Mouse (Mus musculus): Measurements from ENCODE around the gene Upk1a.

The Upk1a gene

GRCm38 (mm10) chr7:30572969-30573368, 39.7 kb downstream of the Upk1a start:
- in situ Hi-C loops (cut with MseI, MboI), result no loop called here

- in situ Hi-C loops (cut with MseI, MboI), result no loop called here
These were observed 40.3 kb downstream of the Upk1a start for GRCm38 (mm10) chr7:30572389-30572788.

GRCm38 (mm10) chr7:30567555-30567954, 45.1 kb downstream of the Upk1a start:
- in situ Hi-C loops (cut with MseI, MboI), result no loop called here

GRCm38 (mm10) chr7:30566033-30566432, 46.6 kb downstream of the Upk1a start:
- in situ Hi-C loops (cut with MseI, MboI), result no loop called here

DNA sequence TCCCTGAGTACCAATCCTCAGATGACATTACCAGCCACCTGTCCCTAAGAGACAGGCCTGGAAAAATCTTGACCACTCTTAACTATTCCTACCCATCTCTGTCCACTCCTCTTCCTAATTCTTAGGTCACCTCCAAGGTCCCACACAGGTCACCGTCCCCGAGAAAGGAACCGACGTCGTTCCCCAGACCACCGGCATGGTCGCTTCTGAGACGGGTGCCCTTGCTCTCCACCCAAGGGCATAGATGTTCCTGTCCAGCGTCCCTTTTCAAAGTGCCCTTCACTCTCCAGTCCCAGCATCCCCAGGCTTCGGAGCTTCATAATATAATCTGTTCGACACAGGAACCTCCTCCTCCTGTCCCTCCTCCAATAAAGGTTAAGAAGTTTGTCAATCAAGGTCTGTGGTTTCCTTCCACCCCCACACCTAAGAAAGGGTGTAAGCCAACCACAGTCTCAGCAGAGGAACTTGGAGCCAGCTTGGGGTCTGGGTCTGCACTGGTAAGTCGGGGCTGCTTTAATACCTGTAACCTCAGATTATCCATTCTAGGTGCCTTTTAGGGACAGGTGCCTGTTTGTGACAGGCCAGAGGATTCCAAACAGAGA, 47.6 kb downstream of the Upk1a start, which contains the start of gene Igflr1:
Gene Igflr1 (plus strand): TSS at position 458 of the 602 bp plus-strand sequence.
- in situ Hi-C loops (cut with MseI, MboI), result no loop called here

GRCm38 (mm10) chr7:30563906-30564280, 48.8 kb downstream of the Upk1a start:
- in situ Hi-C loops (cut with MseI, MboI), result no loop called here

DNA sequence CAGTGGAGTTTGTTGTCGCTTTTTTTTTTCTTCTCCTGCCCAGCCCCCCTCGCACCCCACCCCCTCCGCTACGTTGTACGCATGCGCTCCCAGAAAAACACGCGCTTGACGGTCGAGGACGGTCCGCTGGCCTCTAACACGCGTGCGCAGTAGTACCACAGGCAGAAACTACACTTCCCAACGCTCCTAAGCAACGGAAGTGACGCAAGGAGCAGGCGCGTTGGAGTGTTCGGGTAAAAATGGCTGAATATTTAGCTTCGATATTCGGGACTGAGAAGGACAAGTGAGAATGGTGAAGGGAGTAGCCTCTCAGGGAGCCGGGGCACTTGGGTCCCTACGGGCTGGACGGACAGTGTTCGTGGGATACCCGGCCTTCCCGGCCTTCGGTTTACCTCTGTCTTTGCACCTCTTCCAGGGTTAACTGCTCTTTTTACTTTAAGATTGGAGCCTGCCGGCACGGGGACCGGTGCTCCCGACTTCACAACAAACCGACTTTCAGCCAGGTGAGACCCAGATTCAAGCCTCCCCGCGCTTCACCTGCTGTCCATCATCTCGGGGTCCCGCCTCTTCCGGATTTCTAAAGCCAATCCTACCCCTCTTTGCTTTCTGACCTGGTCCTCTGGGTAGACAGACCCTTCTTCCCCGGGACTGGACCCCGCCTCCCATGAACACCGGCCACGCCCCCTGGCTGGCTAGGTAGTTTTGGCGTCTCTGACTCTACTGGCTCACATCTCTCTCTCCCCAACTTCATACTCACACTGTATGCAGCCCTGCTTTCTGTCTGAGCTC, 49.3 kb downstream of the Upk1a start, which contains the start of the genes U2af1l4, Gm49396 and Psenen:
Gene U2af1l4 (plus strand): TSS at position 185 of the 789 bp plus-strand sequence.
Gene Gm49396 (plus strand): TSS at position 228 of the 789 bp plus-strand sequence.
Gene Psenen (minus strand): TSS at position 511 of the 789 bp plus-strand sequence.
- in situ Hi-C loops (cut with MseI, MboI), result no loop called here

GRCm38 (mm10) chr7:30562526-30563116, 50.0 kb downstream of the Upk1a start:
- in situ Hi-C loops (cut with MseI, MboI), result no loop called here

GRCm38 (mm10) chr7:30560296-30560695, 52.4 kb downstream of the Upk1a start:
- in situ Hi-C loops (cut with MseI, MboI), result no loop called here

DNA sequence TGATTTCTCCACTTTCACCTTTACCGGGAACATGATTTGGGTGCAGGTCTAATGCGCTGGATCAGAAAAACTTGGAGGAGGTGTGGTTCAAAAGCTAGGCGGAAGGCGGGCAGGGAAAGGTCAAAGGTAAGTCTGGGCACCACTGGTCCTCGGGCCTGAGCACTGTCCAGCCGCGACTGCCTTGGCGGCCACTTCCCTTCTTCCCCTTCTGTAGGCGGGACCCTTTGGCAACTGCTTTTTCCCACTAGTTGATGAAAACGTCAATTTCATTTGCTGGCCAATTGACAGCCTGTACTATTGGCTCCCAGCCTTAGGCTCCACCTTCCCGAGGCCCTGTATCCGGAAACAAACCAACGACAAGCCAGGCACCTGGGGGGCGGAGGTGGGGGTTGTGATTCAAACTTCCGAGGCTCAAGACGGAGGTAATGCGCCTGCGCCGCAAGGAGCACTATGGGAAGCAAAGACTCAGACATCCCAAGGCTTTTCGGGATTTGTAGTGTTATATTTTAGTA, 53.1 kb downstream of the Upk1a start, which contains the start of gene Lin37:
Gene Lin37 (minus strand): TSS at position 396 of the 512 bp plus-strand sequence.
- in situ Hi-C loops (cut with MseI, MboI), result no loop called here

- in situ Hi-C loops (cut with MseI, MboI), result no loop called here
These were observed 53.8 kb downstream of the Upk1a start for GRCm38 (mm10) chr7:30558656-30559442.

DNA sequence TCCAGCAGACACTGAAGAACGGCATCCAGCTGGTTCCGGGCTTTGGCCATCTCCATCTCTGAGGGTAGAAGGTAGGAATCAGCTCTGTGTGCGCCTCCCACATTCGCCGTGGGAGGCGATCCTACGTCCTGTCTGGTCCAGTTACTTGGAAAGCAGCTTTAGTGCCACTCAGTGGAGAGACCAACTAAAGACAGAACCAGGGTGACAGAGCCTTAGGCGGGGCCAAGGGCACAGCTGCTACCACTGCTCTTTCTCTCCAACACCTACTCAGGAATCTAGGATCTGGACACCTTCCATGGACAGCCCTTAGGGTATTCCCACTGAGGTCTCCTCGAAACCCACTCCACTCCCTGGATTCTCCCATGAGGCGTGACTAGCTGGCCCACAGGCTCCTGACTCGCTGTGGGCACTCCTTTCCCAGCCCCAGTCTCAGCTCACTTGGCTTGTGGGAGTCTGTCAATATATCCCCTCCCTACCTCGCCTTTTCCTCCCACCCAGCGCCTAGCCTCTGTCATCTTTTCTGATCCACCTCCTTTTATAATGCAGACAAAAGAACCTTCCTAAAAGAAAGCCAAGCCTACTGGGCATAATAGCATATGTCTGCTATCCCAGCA, 54.6 kb downstream of the Upk1a start:
- in situ Hi-C loops (cut with MseI, MboI), result no loop called here

DNA sequence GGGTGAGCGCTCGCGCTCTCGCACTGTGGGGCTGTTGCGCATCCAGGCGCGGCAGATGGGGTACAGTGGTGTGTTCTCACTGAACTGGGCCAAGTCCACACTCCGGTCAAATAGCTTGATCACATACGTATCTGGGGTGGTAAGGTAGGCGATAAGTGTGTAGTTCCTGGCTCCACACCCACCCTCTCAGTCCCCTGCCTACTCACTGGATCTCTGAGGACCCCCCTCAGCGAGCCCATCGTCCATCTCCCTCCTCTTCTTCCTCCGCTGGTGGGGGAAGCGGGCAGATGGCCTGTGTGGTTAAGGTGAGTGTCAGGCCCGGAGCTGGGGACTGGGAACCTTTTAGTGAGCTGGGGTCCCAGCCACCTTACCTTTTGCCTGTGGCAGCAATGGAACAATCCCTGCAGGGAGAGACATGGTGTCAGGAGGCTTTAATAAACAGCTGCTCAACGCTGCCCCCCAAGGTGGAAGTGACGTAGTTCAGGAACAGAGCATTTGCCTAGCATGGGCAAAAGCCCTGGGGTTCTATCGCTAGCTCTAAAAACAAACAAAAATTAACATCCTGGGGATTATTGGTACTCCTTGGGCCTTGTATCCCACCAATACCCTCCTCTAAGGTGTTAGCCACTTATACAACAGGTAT, 55.6 kb downstream of the Upk1a start:
- in situ Hi-C loops (cut with MseI, MboI), result no loop called here

GRCm38 (mm10) chr7:30553810-30554584, 58.6 kb downstream of the Upk1a start:
- in situ Hi-C loops (cut with MseI, MboI), result no loop called here
